Mouse (Mus musculus): Measurements from ENCODE around the gene Ltbp1. TPM values are rescaled to one million over a fixed set of nuclear protein-coding genes. Genes with fewer than 3 reads are reported as not detected.
A peak's percentile ranks its signal among the peaks of the same experiment; 100 is the strongest.

The Ltbp1 gene
- polyA plus RNA-seq, 1 experiment = 12.2 TPM

GRCm38 (mm10) chr17:75015546-75015945 is 10.2 kb downstream of the Ltbp1 start:
- H3K27me3 ChIP-seq (ENCODE audit: control insufficient read depth, insufficient read depth, low read length) = no peaks in the 10 kb centered on the region
- no peaks in the 10 kb centered on the region for H3K36me3 ChIP-seq (ENCODE audit: control insufficient read depth, insufficient read depth, low read length)

GRCm38 (mm10) chr17:75017423-75017822 is 12.1 kb downstream of the Ltbp1 start:
- TF ChIP-seq POLR2A (IDR thresholded peaks at IDR 0.05; ENCODE audit: low read depth, low read length) (no peak), CTCF (IDR thresholded peaks at IDR 0.05; ENCODE audit: extremely low read depth, insufficient read length, insufficient replicate concordance, low read depth, low read length) (peak; percentile 55; the same call in 1 of the 2 replicates)
- no peak overlapping the region for H3K4me3 ChIP-seq (ENCODE audit: low read depth, low read length)
- 77% methylated on average over 7 of the region's 7 CpGs for WGBS
- no peak overlapping the region for H3K27ac ChIP-seq (ENCODE audit: insufficient read depth, low read depth, low read length)
- H3K27me3 ChIP-seq (ENCODE audit: control insufficient read depth, insufficient read depth, low read length) = no peaks in the 10 kb centered on the region
- H3K4me1 ChIP-seq (ENCODE audit: control insufficient read depth, insufficient read depth, insufficient read length, low read length) = peaks cover 4% of the 10 kb centered on the region; the same call in 1 of the 2 replicates
- H3K36me3 ChIP-seq (ENCODE audit: control insufficient read depth, insufficient read depth, low read length) = no peaks in the 10 kb centered on the region

More at GRCm38 (mm10) chr17:75015546-75015945, 10.2 kb downstream of the Ltbp1 start:
- WGBS = 74% methylated on average over 6 of the region's 6 CpGs
- H3K4me1 ChIP-seq (ENCODE audit: control insufficient read depth, insufficient read depth, insufficient read length, low read length) = peaks cover 4% of the 10 kb centered on the region; the same call in 1 of the 2 replicates
- H3K4me3 ChIP-seq (ENCODE audit: low read depth, low read length) = no peak overlapping the region
- H3K27ac ChIP-seq (ENCODE audit: insufficient read depth, low read depth, low read length) = no peak overlapping the region
- TF ChIP-seq POLR2A (IDR thresholded peaks at IDR 0.05; ENCODE audit: low read depth, low read length) (no peak), CTCF (IDR thresholded peaks at IDR 0.05; ENCODE audit: extremely low read depth, insufficient read length, insufficient replicate concordance, low read depth, low read length) (no peak)

GRCm38 (mm10) chr17:75018142-75018541 is 12.8 kb downstream of the Ltbp1 start:
- H3K27me3 ChIP-seq (ENCODE audit: control insufficient read depth, insufficient read depth, low read length) = no peaks in the 10 kb centered on the region
- no peak overlapping the region; the same call in 1 of the 2 replicates for H3K27ac ChIP-seq (ENCODE audit: insufficient read depth, low read depth, low read length)
- no peak for TF ChIP-seq POLR2A (IDR thresholded peaks at IDR 0.05; ENCODE audit: low read depth, low read length)
- TF ChIP-seq CTCF (IDR thresholded peaks at IDR 0.05; ENCODE audit: extremely low read depth, insufficient read length, insufficient replicate concordance, low read depth, low read length) = no peak
- H3K36me3 ChIP-seq (ENCODE audit: control insufficient read depth, insufficient read depth, low read length) = no peaks in the 10 kb centered on the region
- H3K4me1 ChIP-seq (ENCODE audit: control insufficient read depth, insufficient read depth, insufficient read length, low read length) = peaks cover 4% of the 10 kb centered on the region; the same call in 1 of the 2 replicates
- 79% methylated on average over 5 of the region's 5 CpGs for WGBS
- no peak overlapping the region for H3K4me3 ChIP-seq (ENCODE audit: low read depth, low read length)

GRCm38 (mm10) chr17:75020026-75020425 is 14.7 kb downstream of the Ltbp1 start:
- no peaks in the 10 kb centered on the region for H3K27me3 ChIP-seq (ENCODE audit: control insufficient read depth, insufficient read depth, low read length)
- WGBS = 75% methylated on average over 7 of the region's 7 CpGs
- H3K4me1 ChIP-seq (ENCODE audit: control insufficient read depth, insufficient read depth, insufficient read length, low read length) = peaks cover 1% of the 10 kb centered on the region; the same call in 1 of the 2 replicates
- H3K27ac ChIP-seq (ENCODE audit: insufficient read depth, low read depth, low read length) = no peak overlapping the region
- H3K36me3 ChIP-seq (ENCODE audit: control insufficient read depth, insufficient read depth, low read length) = no peaks in the 10 kb centered on the region
- TF ChIP-seq CTCF (IDR thresholded peaks at IDR 0.05; ENCODE audit: extremely low read depth, insufficient read length, insufficient replicate concordance, low read depth, low read length) (no peak), POLR2A (IDR thresholded peaks at IDR 0.05; ENCODE audit: low read depth, low read length) (no peak)
- H3K4me3 ChIP-seq (ENCODE audit: low read depth, low read length) = no peak overlapping the region

- TF ChIP-seq CTCF (IDR thresholded peaks at IDR 0.05; ENCODE audit: extremely low read depth, insufficient read length, insufficient replicate concordance, low read depth, low read length) (no peak), POLR2A (IDR thresholded peaks at IDR 0.05; ENCODE audit: low read depth, low read length) (no peak)
- 49% methylated on average over 3 of the region's 3 CpGs for WGBS
- H3K36me3 ChIP-seq (ENCODE audit: control insufficient read depth, insufficient read depth, low read length) = no peaks in the 10 kb centered on the region
- H3K27ac ChIP-seq (ENCODE audit: insufficient read depth, low read depth, low read length) = no peak overlapping the region
- H3K4me3 ChIP-seq (ENCODE audit: low read depth, low read length) = no peak overlapping the region
- no peaks in the 10 kb centered on the region; the same call in 1 of the 2 replicates for H3K4me1 ChIP-seq (ENCODE audit: control insufficient read depth, insufficient read depth, insufficient read length, low read length)
- no peaks in the 10 kb centered on the region for H3K27me3 ChIP-seq (ENCODE audit: control insufficient read depth, insufficient read depth, low read length)
Measured at GRCm38 (mm10) chr17:75020619-75021018, 15.3 kb downstream of the Ltbp1 start.

- Histone ChIP-seq H3K4me3 (ENCODE audit: low read depth, low read length) (no peak overlapping the region), H3K36me3 (ENCODE audit: control insufficient read depth, insufficient read depth, low read length) (no peaks in the 10 kb centered on the region), H3K27ac (ENCODE audit: insufficient read depth, low read depth, low read length) (no peak overlapping the region), H3K4me1 (ENCODE audit: control insufficient read depth, insufficient read depth, insufficient read length, low read length) (no peaks in the 10 kb centered on the region), H3K27me3 (ENCODE audit: control insufficient read depth, insufficient read depth, low read length) (no peaks in the 10 kb centered on the region)
- 77% methylated on average over 12 of the region's 12 CpGs for WGBS
- no peak for TF ChIP-seq CTCF (IDR thresholded peaks at IDR 0.05; ENCODE audit: extremely low read depth, insufficient read length, insufficient replicate concordance, low read depth, low read length)
- no peak for TF ChIP-seq POLR2A (IDR thresholded peaks at IDR 0.05; ENCODE audit: low read depth, low read length)
Measured at GRCm38 (mm10) chr17:75027358-75028131, 22.2 kb downstream of the Ltbp1 start.

GRCm38 (mm10) chr17:75033356-75033755 is 28.0 kb downstream of the Ltbp1 start:
- H3K36me3 ChIP-seq (ENCODE audit: control insufficient read depth, insufficient read depth, low read length) = no peaks in the 10 kb centered on the region
- TF ChIP-seq POLR2A (IDR thresholded peaks at IDR 0.05; ENCODE audit: low read depth, low read length) (no peak), CTCF (IDR thresholded peaks at IDR 0.05; ENCODE audit: extremely low read depth, insufficient read length, insufficient replicate concordance, low read depth, low read length) (no peak)
- no peak overlapping the region for H3K27ac ChIP-seq (ENCODE audit: insufficient read depth, low read depth, low read length)
- 67% methylated on average over 14 of the region's 14 CpGs for WGBS
- no peaks in the 10 kb centered on the region for H3K4me1 ChIP-seq (ENCODE audit: control insufficient read depth, insufficient read depth, insufficient read length, low read length)
- no peaks in the 10 kb centered on the region for H3K27me3 ChIP-seq (ENCODE audit: control insufficient read depth, insufficient read depth, low read length)
- H3K4me3 ChIP-seq (ENCODE audit: low read depth, low read length) = no peak overlapping the region
